Mouse (Mus musculus) lung, embryonic 14.5 days (tissue): Measurements from ENCODE around the gene Ncaph2. TPM values are rescaled to one million over a fixed set of nuclear protein-coding genes. Genes with fewer than 3 reads are reported as not detected.

Source experiments
- ATAC-seq: fragments of 200-750 bp; cut with Nextera tagmentation; 2 replicates; pipeline ENCODE4 v1.8.0; 2017; ENCODE audit warnings: mild to moderate bottlenecking, moderate TSS enrichment, moderate library complexity; ENCODE audit not compliant: insufficient read depth
- DNase-seq: peaks from one replicate; pipeline ENCODE4 v3.0.0-alpha.2; 2015
- H3K27ac ChIP-seq: fragments of 300-500 bp; sonication (generic); 2 replicates; pipeline ENCODE4 v1.5.1; 2014; ENCODE audit warnings: low read depth, mild to moderate bottlenecking, moderate library complexity
- H3K27me3 ChIP-seq: fragments of 300-500 bp; sonication (generic); 2 replicates; pipeline ENCODE4 v1.6.1; 2014; ENCODE audit warnings: low read length, control low read depth; ENCODE audit not compliant: insufficient read depth
- H3K36me3 ChIP-seq: fragments of 300-500 bp; sonication (generic); 2 replicates; pipeline ENCODE4 v1.6.1; 2014; ENCODE audit warnings: control low read depth; ENCODE audit not compliant: insufficient read depth
- H3K4me1 ChIP-seq: fragments of 300-500 bp; sonication (generic); 2 replicates; pipeline ENCODE4 v1.6.1; 2014; ENCODE audit warnings: antibody characterized with exemption, control low read depth; ENCODE audit not compliant: insufficient read depth
- H3K4me2 ChIP-seq: fragments of 300-500 bp; sonication (generic); 2 replicates; pipeline ENCODE4 v1.6.1; 2014; ENCODE audit warnings: mild to moderate bottlenecking
- H3K4me3 ChIP-seq: fragments of 300-500 bp; sonication (generic); 2 replicates; pipeline ENCODE4 v1.5.1; 2014; ENCODE audit warnings: low read depth, low read length
- H3K9ac ChIP-seq: fragments of 300-500 bp; sonication (generic); 2 replicates; pipeline ENCODE4 v1.6.1; 2014
- H3K9me3 ChIP-seq: fragments of 300-500 bp; sonication (generic); 2 replicates; pipeline ENCODE4 v1.6.1; 2016; ENCODE audit warnings: low read depth, low read length, control low read depth
- CTCF ChIP-seq: IDR thresholded peaks from 2 replicates; pipeline ENCODE4 v1.5.1; 2016; ENCODE audit warnings: antibody characterized with exemption, low read depth
- WGBS: fragments of 180-500 bp; shearing (Covaris S2); extraction: QIAGEN DNeasy Blood & Tissue Kit; methylation state at CpG from one replicate; pipeline ENCODE4 v1.1.7; 2014; 5-methylcytosine and 5-hydroxymethylcytosine counted together
- polyA plus RNA-seq: library from polyadenylated mRNA; unstranded; fragments of >200 nt; fragmentation: Nextera tagmentation; extraction: Ambion mirVana; gene quantifications from 2 replicates; pipeline ENCODE4 v1.2.1, GENCODE M21; 2014

Gene Ncaph2
- polyA plus RNA-seq, 1 experiment from 2014 or later: 168 TPM

DNA sequence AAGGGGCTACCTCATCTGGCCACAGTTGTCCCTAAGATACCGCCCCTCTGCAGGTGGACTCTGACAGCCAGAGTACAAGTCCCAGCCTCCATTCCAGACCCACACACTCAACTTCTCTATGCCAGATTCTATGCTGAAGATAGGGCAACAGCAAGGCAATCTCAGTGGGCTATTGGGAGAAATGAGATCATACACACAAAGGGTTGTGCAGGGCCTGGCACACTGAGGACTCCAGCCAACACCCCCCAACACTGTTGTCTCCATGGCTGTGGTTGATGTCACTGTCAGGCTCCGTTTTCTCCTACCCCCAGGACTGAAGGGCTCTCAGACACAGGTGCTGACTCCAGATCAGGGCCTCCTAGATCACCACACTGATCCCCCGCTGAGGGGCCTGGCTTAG, 41.4 kb upstream of the Ncaph2 start:
- TF ChIP-seq CTCF: no peak

DNA sequence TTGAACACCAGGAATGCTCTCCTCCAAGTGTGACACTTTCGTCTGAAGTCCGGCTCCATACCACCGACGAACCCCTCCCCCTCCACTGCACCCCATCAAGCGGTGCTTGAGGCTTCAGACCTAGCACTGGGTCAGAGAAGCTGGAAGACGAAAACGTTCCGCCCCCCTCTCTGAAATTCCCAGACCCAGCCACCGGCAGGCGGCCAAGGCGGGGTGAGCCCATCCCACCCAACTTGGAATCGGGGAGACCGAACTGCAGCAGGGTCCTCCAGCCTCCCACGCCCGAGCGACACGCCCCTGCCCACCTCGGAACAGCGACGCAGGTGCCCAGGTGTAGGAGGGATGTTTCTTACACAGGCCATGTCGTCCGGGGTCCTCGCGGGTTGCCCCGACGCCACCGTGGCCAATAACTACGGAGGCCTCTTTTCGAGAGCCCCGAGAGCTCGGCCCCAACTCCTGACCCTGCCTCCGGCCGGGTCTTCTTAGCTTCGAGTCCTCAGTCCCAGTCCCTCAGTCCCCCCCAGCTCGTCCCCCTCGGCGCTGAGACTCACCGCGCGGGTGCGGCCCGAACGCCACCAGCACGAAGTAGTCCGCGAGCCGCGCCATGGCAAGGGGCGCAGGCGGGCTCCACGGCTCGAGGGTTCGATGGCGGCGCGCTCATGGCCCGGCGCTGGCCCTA, 40.9 kb upstream of the Ncaph2 start:
- Histone ChIP-seq H3K27me3 (no peaks in the 10 kb centered on the region), H3K27ac (peak overlapping the region; percentile 50; the same call in 1 of the 2 replicates)
- peak; percentile 54 for TF ChIP-seq CTCF

More for the DNA sequence above, 41.4 kb upstream of the Ncaph2 start:
- DNase-seq (no peak), ATAC-seq (no peak)
- Histone ChIP-seq H3K9ac (peak overlapping the region; percentile 86), H3K27me3 (no peaks in the 10 kb centered on the region), H3K4me3 (peak overlapping the region; percentile 95), H3K4me2 (peak overlapping the region; percentile 88), H3K36me3 (no peaks in the 10 kb centered on the region), H3K4me1 (peaks cover 12% of the 10 kb centered on the region; the same call in 1 of the 2 replicates), H3K27ac (no peak overlapping the region), H3K9me3 (no peaks in the 10 kb centered on the region)
- WGBS: 43% methylated on average over 3 of the region's 3 CpGs

DNA sequence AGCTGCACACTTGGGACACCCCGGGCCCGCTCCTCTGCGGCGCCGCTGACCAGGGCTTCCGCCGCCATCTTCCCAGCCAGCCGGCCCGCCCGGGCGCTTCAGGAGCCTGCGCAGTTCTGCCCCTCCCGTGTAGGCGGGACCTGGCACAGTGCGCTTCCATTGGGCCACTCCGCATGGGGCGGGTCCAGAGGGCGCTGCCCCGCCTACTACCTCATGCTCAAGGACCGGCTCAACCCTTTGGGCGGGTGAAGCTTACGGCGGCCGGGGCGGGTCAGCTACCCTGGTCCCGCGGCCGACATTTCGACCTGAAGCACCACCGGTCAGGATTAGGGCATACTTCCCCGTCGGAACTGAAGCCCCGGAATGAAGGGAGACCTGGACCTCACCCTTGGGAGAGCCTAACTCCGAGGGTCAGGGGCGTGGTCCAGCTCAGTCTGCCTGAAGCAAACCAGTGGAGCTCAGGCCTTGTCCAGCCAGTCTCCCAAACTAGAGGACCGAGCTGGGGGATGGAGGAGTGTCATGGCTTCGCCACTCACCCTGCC, 40.3 kb upstream of the Ncaph2 start, which contains the start of gene Sbf1:
Gene Sbf1, minus strand, starts transcription at position 122 of the 542 bp plus-strand sequence.
- no peaks in the 10 kb centered on the region for H3K9me3 ChIP-seq
- peaks cover 12% of the 10 kb centered on the region; the same call in 1 of the 2 replicates for H3K4me1 ChIP-seq
- ATAC-seq: peak; percentile 100
- under 1% methylated on average over 36 of the region's 37 CpGs for WGBS
- TF ChIP-seq CTCF: no peak
- H3K27ac ChIP-seq: peak within 1 kb of the TSS; percentile 50; the same call in 1 of the 2 replicates
- peak within 1 kb of the TSS; percentile 88 for H3K4me2 ChIP-seq
- no peaks in the 10 kb centered on the region for H3K27me3 ChIP-seq
- H3K4me3 ChIP-seq: peak within 1 kb of the TSS; percentile 95
- peak; percentile 99 for DNase-seq
- H3K36me3 ChIP-seq: no peaks in the 10 kb centered on the region
- H3K9ac ChIP-seq: peak within 1 kb of the TSS; percentile 86

More for the DNA sequence above, 40.9 kb upstream of the Ncaph2 start:
- Histone ChIP-seq H3K4me1 (peaks cover 12% of the 10 kb centered on the region; the same call in 1 of the 2 replicates), H3K9ac (peak overlapping the region; percentile 86), H3K4me2 (peak overlapping the region; percentile 88), H3K36me3 (no peaks in the 10 kb centered on the region), H3K4me3 (peak overlapping the region; percentile 95), H3K9me3 (no peaks in the 10 kb centered on the region)
- under 1% methylated on average over 58 of the region's 58 CpGs for WGBS
- DNase-seq: peak; percentile 66
- ATAC-seq: peak; percentile 52

DNA sequence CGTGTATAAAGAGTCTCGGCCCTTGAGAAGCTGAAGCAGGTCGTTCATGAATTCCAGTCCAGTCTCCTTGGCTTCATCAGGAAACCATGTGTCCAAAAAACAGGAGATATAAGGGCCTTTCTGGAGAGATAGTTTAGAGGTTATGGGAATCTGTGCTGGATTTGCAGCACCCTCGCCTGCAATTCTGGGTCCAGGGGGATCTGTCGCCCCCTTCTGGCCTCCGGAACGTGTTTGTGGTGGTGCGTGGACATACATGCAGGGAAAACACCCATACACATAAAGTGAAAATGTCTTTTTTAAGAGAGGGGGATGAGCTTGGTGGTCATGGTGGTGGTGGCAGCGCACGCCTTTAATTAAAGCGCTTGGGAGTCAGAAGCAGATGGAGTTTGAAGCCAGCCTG, 39.4 kb upstream of the Ncaph2 start:
- peak; percentile 45 for TF ChIP-seq CTCF
- DNase-seq: peak; percentile 30
- H3K4me3 ChIP-seq: no peak overlapping the region
- no peak overlapping the region for H3K27ac ChIP-seq
- H3K9ac ChIP-seq: no peak overlapping the region
- WGBS: 62% methylated on average over 11 of the region's 11 CpGs
- H3K4me1 ChIP-seq: peaks cover 12% of the 10 kb centered on the region; the same call in 1 of the 2 replicates
- H3K4me2 ChIP-seq: no peak overlapping the region
- H3K27me3 ChIP-seq: no peaks in the 10 kb centered on the region
- ATAC-seq: no peak
- no peaks in the 10 kb centered on the region for H3K36me3 ChIP-seq
- H3K9me3 ChIP-seq: no peaks in the 10 kb centered on the region

DNA sequence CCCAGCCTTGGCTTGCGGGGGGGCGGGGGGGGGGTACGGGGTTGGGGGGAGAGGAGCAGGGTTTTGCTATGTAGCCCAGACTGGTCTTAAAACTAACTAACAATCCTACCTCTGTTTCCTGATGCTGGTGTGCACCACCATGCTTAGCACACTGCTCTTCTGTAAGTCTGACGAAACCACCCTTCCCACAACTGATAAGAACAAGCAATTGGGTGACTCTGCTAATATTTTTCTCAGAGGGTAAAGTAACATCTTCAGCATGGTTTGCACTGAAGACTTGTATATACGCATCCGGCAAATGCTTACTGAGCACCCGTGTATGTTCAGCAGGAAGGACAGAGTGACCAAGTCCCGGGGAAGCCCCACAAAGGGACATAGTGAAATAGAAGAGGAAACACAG, 34.3 kb upstream of the Ncaph2 start:
- H3K9me3 ChIP-seq: no peaks in the 10 kb centered on the region
- H3K4me1 ChIP-seq: no peaks in the 10 kb centered on the region
- H3K36me3 ChIP-seq: no peaks in the 10 kb centered on the region
- H3K4me2 ChIP-seq: no peak overlapping the region
- no peak for ATAC-seq
- WGBS: 70% methylated on average over 8 of the region's 8 CpGs
- TF ChIP-seq CTCF: no peak
- no peak overlapping the region for H3K4me3 ChIP-seq
- H3K27ac ChIP-seq: no peak overlapping the region
- 0 out of 2 replicates have a peak, but pooled peaks cover 7% of the 10 kb centered on the region for H3K27me3 ChIP-seq
- H3K9ac ChIP-seq: no peak overlapping the region
- no peak for DNase-seq

DNA sequence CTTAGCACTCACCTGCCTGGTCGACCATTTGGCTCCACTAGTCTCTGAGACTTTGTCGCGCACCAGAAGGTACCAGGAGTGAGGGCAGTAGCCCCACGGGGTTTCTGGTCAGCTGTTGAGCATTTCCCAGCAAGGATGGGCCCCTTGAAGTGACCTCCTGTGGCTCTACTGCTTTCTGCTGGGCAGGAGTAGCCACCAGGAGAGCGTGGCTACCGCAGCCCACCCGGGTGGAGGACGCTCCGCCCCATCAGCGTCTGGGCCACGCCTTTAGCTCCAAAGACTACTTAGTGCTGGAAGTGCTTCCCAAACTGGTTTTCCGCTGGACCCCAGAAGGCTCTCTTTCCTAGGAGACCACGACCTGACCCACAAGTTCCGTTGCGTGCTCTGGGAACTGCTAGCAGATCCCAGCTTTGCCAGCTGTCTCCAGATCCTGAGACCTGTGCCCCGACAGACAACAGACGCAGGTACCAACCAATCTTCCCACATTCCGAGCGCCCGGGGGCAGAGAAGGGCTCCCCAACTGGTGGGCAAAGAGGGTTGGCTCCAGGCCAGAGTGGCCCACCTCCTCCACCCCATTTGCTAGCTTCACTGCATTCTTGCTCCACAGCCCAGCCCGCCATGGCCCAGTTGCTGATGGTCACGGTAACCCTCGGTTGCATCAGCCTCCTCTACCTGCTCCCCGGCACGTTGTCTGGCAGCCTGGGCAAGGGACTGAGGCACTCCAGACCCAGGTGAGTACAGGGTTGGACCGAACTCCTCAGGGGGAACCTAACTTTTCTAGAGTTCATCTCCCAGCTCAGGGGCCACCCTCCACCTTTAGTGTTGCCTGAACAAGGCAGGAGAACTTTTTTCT, 32.6 kb upstream of the Ncaph2 start, which contains the start of gene Adm2:
Gene Adm2, plus strand, starts transcription at position 51 of the 853 bp plus-strand sequence.
- H3K4me2 ChIP-seq: peak within 1 kb of the TSS; percentile 55
- H3K36me3 ChIP-seq: no peaks in the 10 kb centered on the region
- DNase-seq: peak; percentile 50
- no peaks in the 10 kb centered on the region for H3K4me1 ChIP-seq
- H3K9ac ChIP-seq: peak within 1 kb of the TSS; percentile 20; the same call in 1 of the 2 replicates
- H3K4me3 ChIP-seq: peak within 1 kb of the TSS; percentile 19
- 5% methylated on average over 26 of the region's 26 CpGs for WGBS
- no peaks in the 10 kb centered on the region for H3K9me3 ChIP-seq
- TF ChIP-seq CTCF: no peak
- 0 out of 2 replicates have a peak, but pooled peaks cover 7% of the 10 kb centered on the region for H3K27me3 ChIP-seq
- ATAC-seq: peak; percentile 47; the same call in 1 of the 2 replicates
- H3K27ac ChIP-seq: no peak within 1 kb of the TSS
